Mouse (Mus musculus) CH12.LX (cell line): Measurements from ENCODE around the gene Plce1.

Experiments
- CHD2 ChIP-seq: IDR thresholded peaks from 2 replicates; pipeline ENCODE4 v1.6.1; 2011; ENCODE audit warnings: low read length, improper control_type of control experiment
- CTCF ChIP-seq, 2 experiments: IDR thresholded peaks in 1 of 2; conservative IDR thresholded peaks in 1 of 2; 2 replicates each; pipeline ENCODE4 v1.5.1; 2011 to 2012; ENCODE audit warnings: low read depth in 2 of 2, low read length in 2 of 2, improper control_type of control experiment in 1 of 2, inconsistent platforms in 1 of 2, mild to moderate bottlenecking in 1 of 2, moderate library complexity in 1 of 2
- ETS1 ChIP-seq: conservative IDR thresholded peaks from 2 replicates; pipeline ENCODE4 v1.6.1; 2012; ENCODE audit warnings: low read depth, mild to moderate bottlenecking, inconsistent platforms, low read length, improper control_type of control experiment, moderate library complexity
- JUND ChIP-seq: conservative IDR thresholded peaks from 2 replicates; pipeline ENCODE4 v1.6.1; 2011; ENCODE audit warnings: low read depth, low read length, improper control_type of control experiment
- KAT2A ChIP-seq: IDR thresholded peaks from 2 replicates; pipeline ENCODE4 v1.6.1; 2012; ENCODE audit warnings: low read length, improper control_type of control experiment, inconsistent platforms; ENCODE audit not compliant: insufficient replicate concordance
- MAZ ChIP-seq: IDR thresholded peaks from 2 replicates; pipeline ENCODE4 v1.6.1; 2012; ENCODE audit warnings: low read depth, mild to moderate bottlenecking, inconsistent platforms, low read length, improper control_type of control experiment, moderate library complexity
- POLR2A ChIP-seq: IDR thresholded peaks from 2 replicates; pipeline ENCODE4 v1.6.1; 2011; ENCODE audit warnings: low read depth, mild to moderate bottlenecking, improper control_type of control experiment, low read length
- RAD21 ChIP-seq: IDR thresholded peaks from 2 replicates; pipeline ENCODE4 v1.6.1; 2011; ENCODE audit warnings: low read depth, mild to moderate bottlenecking, low read length, improper control_type of control experiment, moderate library complexity
- UBTF ChIP-seq: IDR thresholded peaks from 2 replicates; pipeline ENCODE4 v1.6.1; 2012; ENCODE audit warnings: low read depth, mild to moderate bottlenecking, inconsistent platforms, low read length, improper control_type of control experiment, moderate library complexity
- USF2 ChIP-seq: conservative IDR thresholded peaks from 2 replicates; pipeline ENCODE4 v1.6.1; 2011; ENCODE audit warnings: low read depth, low read length, improper control_type of control experiment
- ZMIZ1 ChIP-seq: IDR thresholded peaks from 2 replicates; pipeline ENCODE4 v1.6.1; 2012; ENCODE audit warnings: low read depth, mild to moderate bottlenecking, inconsistent platforms, low read length, improper control_type of control experiment

- TF ChIP-seq ETS1 = no peak
- TF ChIP-seq CTCF (conservative IDR thresholded peaks at IDR 0.05 in 1 of 2, IDR thresholded peaks at IDR 0.05 in 1 of 2; ENCODE audit: low read depth in 2 of 2, low read length in 2 of 2) = no peak
- no peak for TF ChIP-seq CHD2
- no peak for TF ChIP-seq POLR2A
- no peak for TF ChIP-seq KAT2A
- no peak for TF ChIP-seq USF2
- TF ChIP-seq ZMIZ1 = no peak
- no peak for TF ChIP-seq JUND
- TF ChIP-seq RAD21 = no peak
- no peak for TF ChIP-seq MAZ
- TF ChIP-seq UBTF = no peak
These were observed 134.4 kb downstream of the Plce1 start for GRCm38 (mm10) chr19:38615356-38615755.
